ENCODE assay signal across 24 mouse cellular contexts in the genomic region with DNA sequence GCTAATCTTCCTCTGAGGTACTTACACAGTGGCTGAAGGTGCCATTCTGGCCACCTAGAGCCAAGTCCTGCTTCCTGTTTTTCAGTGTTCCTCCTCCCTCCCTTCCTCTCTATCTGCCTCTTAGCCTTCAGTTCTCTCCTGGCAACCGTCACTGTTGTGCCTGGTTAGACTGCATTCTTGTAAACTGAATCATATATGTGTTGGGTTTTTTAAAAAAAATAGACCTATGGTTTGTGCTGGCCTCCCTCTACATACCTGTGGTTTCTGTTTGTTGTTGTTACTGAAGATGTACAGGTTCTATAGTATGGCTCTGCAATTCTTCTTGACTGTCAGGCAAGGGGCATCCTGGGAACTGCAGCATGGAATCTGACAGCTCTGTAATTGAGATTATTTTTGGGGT.
DNase-seq lines count a peak whose midpoint lies in the region; ATAC-seq and TF ChIP-seq lines count a peak whose summit lies in the region.
"Had no signal": no experiment of that assay in that cellular context is flagged by ENCODE, and none has a peak within 500 bp of the region (broad histone marks: within the 10 kb centered on the region; RNA-seq: fewer than 3 reads in every experiment).

No protein-coding gene starts in this region.

- no peak overlapping the region for H3K27ac ChIP-seq in lung, postnatal 0 days (ENCODE audit: low read length)
- H3K27ac ChIP-seq: embryonic facial prominence, embryonic 12.5 days; heart, adult 2 months; heart, embryonic 15.5 days; hindbrain, embryonic 13.5 days; hindbrain, postnatal 0 days had no signal

- no peaks in the 10 kb centered on the region for H3K9me3 ChIP-seq in lung, postnatal 0 days (ENCODE audit: low read length)
- H3K9me3 ChIP-seq: embryonic facial prominence, embryonic 12.5 days; G1E; heart, embryonic 15.5 days; hindbrain, embryonic 13.5 days had no signal

- 10% methylated on average over 1 of the region's 1 CpGs for WGBS in lung, postnatal 0 days

- TF ChIP-seq CTCF in lung, postnatal 0 days (IDR thresholded peaks at IDR 0.05), result no peak
- no peak for TF ChIP-seq CTCF in Patski (IDR thresholded peaks at IDR 0.05)

- CTCF ChIA-PET in Patski (lab: Charles Lee), result no interaction called here

- no peak overlapping the region for H3K4me2 ChIP-seq in lung, postnatal 0 days (replicated peaks; ENCODE audit: low read depth, low read length)
- H3K4me2 ChIP-seq: embryonic facial prominence, embryonic 12.5 days; heart, embryonic 11.5 days; heart, embryonic 15.5 days; hindbrain, embryonic 13.5 days had no signal

- ATAC-seq in lung, postnatal 0 days, result peak; percentile 38; the same call in 1 of the 2 replicates
- ATAC-seq in Patski, result peak; percentile 14
- ATAC-seq in activated CD4-positive, CD25-positive, alpha-beta regulatory T cell, adult 4 months, result no peak
- ATAC-seq: CD4-positive, CD25-positive, alpha-beta regulatory T cell, adult 4 months; forebrain, embryonic 16.5 days; hindbrain, postnatal 0 days had no signal

- no peaks in the 10 kb centered on the region for H3K4me1 ChIP-seq in lung, postnatal 0 days (ENCODE audit: insufficient read depth, low read depth, low read length)
- H3K4me1 ChIP-seq: heart, embryonic 15.5 days had no signal

- H3K9ac ChIP-seq in lung, postnatal 0 days (replicated peaks; ENCODE audit: low read depth), result no peak overlapping the region
- H3K9ac ChIP-seq: embryonic facial prominence, embryonic 12.5 days; heart, embryonic 15.5 days; hindbrain, embryonic 13.5 days had no signal

- DNase-seq in lung, postnatal 0 days (ENCODE audit: low spot score), result peak; percentile 28
- no peak for DNase-seq in lung, postnatal 4 days
- peak; percentile 6 to 20 for DNase-seq in urinary bladder, postnatal 36 days (ENCODE audit: low spot score in 2 of 2)
- DNase-seq in urinary bladder, adult 2 months (ENCODE audit: low spot score), result no peak
- DNase-seq in Patski (ENCODE audit: low read depth, low spot score), result no peak
- DNase-seq in left cerebral cortex, postnatal 14 days (ENCODE audit: low spot score in 2 of 2), result no peak
- DNase-seq: adrenal gland, postnatal 10 days; B cell, adult 2 months; cerebellum, adult 11 months; cerebellum, adult 8-10 months; cerebellum, postnatal 14 days; embryo, embryonic 11 days; gastrocnemius, postnatal 10 days; heart, adult 2 months; heart, postnatal 14 days had no signal

- H3K4me3 ChIP-seq in lung, postnatal 0 days (ENCODE audit: low read depth, low read length), result no peak overlapping the region
- H3K4me3 ChIP-seq: embryonic facial prominence, embryonic 12.5 days; heart, adult 2 months; heart, embryonic 15.5 days; hindbrain, embryonic 13.5 days had no signal

- in situ Hi-C loops in Patski (cut with MboI; ENCODE audit: low pct_unique_long_range_greater_than_20kb), result no loop called here

- H3K36me3 ChIP-seq in lung, postnatal 0 days (ENCODE audit: insufficient read depth, low read length), result no peaks in the 10 kb centered on the region
- H3K36me3 ChIP-seq: embryonic facial prominence, embryonic 12.5 days; G1E; heart, embryonic 15.5 days; hindbrain, embryonic 13.5 days had no signal

- intact Hi-C loops in left cerebral cortex, postnatal 14 days (cut with DNase I), result no loop called here

- TF ChIP-seq EP300 in lung, postnatal 0 days (IDR thresholded peaks at IDR 0.05), result no peak

- POLR2A ChIA-PET in Patski (lab: Charles Lee), result interaction anchor here (0.6 kb wide), 2 partner anchors 17 to 733 kb away, joined by 3 read pairs; no protein-coding TSS in a partner anchor

- peaks cover 5% of the 10 kb centered on the region; the same call in 1 of the 2 replicates for H3K27me3 ChIP-seq in lung, postnatal 0 days (replicated peaks; ENCODE audit: insufficient read depth, low read length)
- peaks cover 33% of the 10 kb centered on the region for H3K27me3 ChIP-seq in Patski

Comparison
In these comparisons a context has a peak if more than half of its experiments do, and no peak if none do; other contexts are left out.
1. DNase-seq: peak in lung, postnatal 0 days (single experiment) and urinary bladder, postnatal 36 days (2 of 2); none in lung, postnatal 4 days (0 of 2), urinary bladder, adult 2 months (single experiment), Patski (single experiment) and left cerebral cortex, postnatal 14 days (0 of 2).